Mouse (Mus musculus) kidney, postnatal 4 days (tissue): ENCODE data around the gene Ppp1r26.

Experiments
- DNase-seq, 2 experiments: peaks; one replicate each; pipeline ENCODE4 v3.0.0; 2021; ENCODE audit warnings: mixed read lengths in 2 of 2

The Ppp1r26 gene

DNA sequence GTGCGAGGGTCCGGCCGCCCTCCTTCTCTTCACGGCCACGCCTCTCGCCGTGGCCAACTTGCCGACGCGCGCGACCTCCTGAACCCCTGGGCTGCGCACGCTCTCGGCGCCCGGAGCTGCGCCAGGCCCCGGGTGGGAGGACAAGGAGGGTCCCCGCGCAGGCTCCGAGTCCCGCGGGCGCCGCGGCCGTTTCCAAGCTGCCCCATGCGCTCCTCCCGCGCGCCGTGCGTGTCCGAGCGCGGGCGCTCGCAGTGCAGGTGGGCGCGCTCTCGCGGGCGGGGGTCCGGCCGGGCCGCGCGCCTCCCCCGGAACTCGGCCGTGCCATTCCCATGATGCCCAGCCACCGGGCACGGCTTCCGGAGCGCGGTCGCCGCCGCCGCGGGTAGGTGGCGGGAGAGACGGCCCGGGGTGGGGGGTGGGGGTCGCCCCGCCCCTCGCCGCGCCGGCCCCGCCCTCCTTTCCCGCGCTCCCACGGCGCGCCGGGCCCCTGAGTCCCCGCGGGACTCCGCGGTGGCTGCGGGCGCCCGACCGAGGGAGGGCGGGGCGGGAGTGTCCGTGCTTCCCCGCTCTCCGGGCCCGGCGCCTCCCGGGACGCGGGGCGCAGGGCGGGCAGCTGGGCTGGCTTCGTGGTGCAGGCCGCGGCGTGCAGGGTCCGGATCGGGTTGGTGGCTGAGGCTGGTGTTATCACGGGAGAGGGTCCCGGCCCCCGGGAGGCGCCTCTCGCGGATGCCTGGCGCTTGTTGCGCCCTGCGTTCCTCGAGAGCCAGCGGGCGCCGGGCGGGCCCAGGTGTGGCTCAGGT lies at the start of gene Ppp1r26:
TSS of gene Ppp1r26 (plus strand) at position 286 of the 800 bp plus-strand sequence.
- DNase-seq: peak; percentile 60 to 74

DNA sequence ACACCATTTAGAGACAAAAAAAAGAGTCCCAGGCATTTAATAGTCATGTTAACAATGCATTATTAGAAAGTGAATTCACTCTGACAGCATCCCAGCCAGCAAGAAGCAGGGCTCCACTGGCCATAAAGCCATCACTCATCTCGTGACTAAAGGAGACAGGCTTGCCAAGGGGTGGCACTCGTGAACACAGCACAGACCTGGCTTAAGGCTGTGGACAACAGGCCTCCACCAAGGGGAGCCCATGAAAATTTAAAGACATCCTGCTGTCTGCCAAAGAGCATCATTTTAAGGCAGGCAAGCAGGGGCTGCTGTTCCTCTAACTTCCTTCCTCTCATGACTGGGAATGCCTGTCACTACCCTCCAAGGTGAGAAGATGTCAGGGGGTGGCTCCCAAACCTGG lies 49.7 kb upstream of the Ppp1r26 start:
- no peak for DNase-seq

- no peak for DNase-seq
These were observed 49.0 kb upstream of the Ppp1r26 start for GRCm38 (mm10) chr2:28397417-28398119.

DNA sequence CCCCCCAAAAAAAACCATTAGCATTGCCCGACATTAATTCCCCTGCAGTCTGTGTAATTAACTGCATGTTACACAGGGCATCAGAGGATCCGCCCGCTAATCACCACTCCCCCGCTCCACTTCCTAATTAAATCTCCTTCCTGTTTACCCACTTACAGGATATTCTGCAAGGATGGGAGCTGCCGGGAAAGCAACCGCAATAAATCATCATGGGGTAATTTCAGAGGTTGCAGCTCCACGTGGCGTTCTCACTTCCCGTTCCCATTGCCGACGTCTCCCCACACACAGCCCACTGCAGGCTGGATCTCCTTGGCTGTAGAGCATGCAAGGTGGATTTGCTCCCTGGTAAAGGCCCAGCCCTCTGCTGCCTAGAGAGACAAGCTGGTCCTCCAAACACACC lies 45.0 kb upstream of the Ppp1r26 start:
- peak; percentile 59 to 76 for DNase-seq

GRCm38 (mm10) chr2:28402128-28402527 lies 44.5 kb upstream of the Ppp1r26 start:
- DNase-seq: no peak

DNA sequence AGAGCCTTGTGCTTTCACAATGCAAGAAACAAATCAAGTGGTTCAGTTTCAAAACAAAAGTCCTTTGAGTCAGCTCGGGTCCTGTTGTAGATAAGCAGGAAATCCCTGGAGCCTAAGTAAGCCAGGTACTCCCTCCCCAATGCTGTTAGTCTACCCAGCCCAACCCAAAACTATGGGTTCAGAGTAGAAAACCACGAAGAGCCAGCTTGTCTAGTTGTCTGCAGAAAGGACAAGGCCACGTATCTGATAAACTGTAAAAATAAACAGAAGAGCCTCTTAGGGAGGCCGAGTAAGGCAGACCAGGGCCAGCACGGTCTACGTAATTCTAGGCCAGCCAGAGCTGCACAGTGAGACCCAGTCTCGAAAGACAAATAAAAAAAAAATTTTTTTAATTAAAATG lies 38.8 kb upstream of the Ppp1r26 start:
- no peak for DNase-seq

- no peak for DNase-seq
These were observed 37.5 kb upstream of the Ppp1r26 start for GRCm38 (mm10) chr2:28409144-28409543.

- no peak for DNase-seq
These were observed 37.0 kb upstream of the Ppp1r26 start for GRCm38 (mm10) chr2:28409566-28409965.

DNA sequence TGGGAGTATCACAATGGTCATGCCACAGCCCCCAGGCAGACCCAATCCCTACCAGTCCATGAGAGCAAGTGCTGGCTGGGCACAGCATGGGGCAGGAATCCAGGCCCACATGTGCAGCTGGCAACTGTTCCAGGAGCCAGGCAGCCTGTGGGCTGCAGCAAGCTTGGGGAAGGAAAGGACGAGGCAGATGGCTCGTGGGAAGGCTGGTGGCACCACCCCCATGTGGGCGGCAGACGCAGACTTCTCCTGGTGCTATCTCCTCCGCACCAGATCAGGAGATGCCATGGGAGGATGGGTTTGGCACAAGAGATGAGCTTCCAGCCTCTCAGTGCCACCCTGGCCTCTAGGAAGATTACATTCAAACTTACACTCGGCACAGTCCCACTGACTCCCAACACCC lies 33.7 kb upstream of the Ppp1r26 start:
- no peak for DNase-seq

- DNase-seq: no peak
These were observed 32.4 kb upstream of the Ppp1r26 start for GRCm38 (mm10) chr2:28414116-28414756.

DNA sequence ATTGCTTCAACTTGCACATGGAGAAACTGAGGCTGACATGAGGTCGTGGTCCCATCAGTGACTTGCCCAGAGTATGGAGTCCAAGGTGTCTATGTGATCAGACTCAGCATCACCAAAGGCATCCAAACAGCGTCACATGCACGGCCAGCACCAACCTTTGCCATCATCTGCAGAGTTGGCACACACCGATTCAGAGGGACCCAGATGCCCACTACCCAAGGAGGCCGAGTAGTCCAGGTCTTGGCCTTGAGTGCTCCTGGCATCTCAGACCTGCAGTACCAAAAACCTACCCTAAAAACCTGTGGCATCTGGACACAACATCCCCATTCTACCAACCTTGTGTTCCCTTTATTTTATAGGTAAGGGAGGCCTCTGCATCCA lies 31.9 kb upstream of the Ppp1r26 start:
- no peak for DNase-seq

GRCm38 (mm10) chr2:28415387-28416024 lies 31.1 kb upstream of the Ppp1r26 start:
- DNase-seq: peak; percentile 19 to 31

DNA sequence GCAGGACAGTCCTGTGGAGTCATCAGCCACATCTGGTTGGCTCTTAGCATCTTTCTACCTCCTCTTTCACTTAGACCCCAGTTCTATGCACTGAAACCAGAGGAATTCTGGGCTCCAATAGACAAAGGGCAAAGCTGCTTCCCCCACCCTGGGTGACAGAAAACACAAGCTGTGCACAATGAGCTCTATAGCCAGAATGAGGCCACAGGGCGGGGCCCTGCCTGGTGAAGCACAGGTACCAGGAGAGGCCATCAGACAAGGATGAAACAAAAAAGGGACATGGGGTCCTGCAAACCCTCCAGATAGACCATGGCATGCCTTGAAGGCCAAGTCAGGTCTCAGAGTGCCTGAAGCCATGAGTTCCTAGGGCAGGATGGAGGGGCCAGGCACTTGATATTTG lies 30.1 kb upstream of the Ppp1r26 start:
- DNase-seq: no peak

DNA sequence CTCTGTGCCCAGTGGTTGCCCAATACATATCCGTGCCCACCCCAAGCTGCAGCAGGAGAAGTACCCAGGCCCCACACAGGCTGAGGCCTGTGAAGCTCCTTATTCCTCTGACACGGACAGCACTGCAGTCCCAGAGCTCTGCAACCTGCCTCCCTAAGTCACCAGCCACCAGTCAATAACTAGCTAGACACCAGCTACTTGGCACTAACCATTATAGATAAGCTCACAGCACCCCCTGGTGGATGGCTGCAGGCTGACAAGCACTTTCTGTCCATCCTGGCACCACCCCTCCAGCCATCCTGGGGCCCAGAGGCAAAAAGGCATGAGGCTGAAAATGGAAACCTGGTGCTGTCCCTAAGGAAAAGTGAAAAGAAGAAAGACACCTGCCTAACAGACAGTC lies 28.6 kb upstream of the Ppp1r26 start:
- peak; percentile 93 to 95 for DNase-seq

GRCm38 (mm10) chr2:28419898-28420297 lies 26.7 kb upstream of the Ppp1r26 start:
- peak; percentile 96 to 97 for DNase-seq

GRCm38 (mm10) chr2:28423167-28423566 lies 23.4 kb upstream of the Ppp1r26 start:
- DNase-seq: peak; percentile 78 to 81

- no peak for DNase-seq
These were observed 19.4 kb upstream of the Ppp1r26 start for GRCm38 (mm10) chr2:28427226-28427625.

- no peak for DNase-seq
These were observed 15.8 kb upstream of the Ppp1r26 start for GRCm38 (mm10) chr2:28430846-28431245.

- peak; percentile 53 to 57 for DNase-seq
These were observed 13.8 kb upstream of the Ppp1r26 start for GRCm38 (mm10) chr2:28432811-28433210.

GRCm38 (mm10) chr2:28433512-28433911 lies 13.1 kb upstream of the Ppp1r26 start:
- DNase-seq: no peak

GRCm38 (mm10) chr2:28435401-28435800 lies 11.2 kb upstream of the Ppp1r26 start:
- DNase-seq: no peak

- no peak for DNase-seq
These were observed 5.8 kb upstream of the Ppp1r26 start for GRCm38 (mm10) chr2:28440842-28441241.

DNA sequence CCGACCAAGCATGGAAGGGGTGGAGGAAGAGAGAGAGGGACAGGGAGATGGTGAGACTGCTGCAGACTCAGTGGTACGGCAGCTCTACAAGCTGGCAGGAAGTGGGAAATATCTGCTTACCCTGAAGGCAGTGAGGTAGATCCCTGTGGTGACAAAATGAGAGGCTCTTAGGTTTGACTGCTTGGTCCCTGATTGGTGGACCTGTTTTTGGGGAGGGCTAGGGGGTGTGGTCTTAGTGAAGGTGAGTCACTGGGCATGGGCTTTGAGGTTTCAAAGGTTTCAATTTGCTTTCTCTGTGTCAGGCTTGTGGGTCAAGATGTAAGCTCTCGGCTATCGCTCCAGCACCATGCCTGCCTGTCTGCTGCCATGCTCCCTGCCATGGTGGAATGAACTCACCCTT lies 1.5 kb upstream of the Ppp1r26 start:
- no peak for DNase-seq
